Mouse (Mus musculus): ENCODE results near the gene Rnf150. TPM values are rescaled to one million over a fixed set of nuclear protein-coding genes. Genes with fewer than 3 reads are reported as not detected.

The Rnf150 gene
- total and polyA plus RNA-seq, 2 experiments from 2014 or later = 1.9 to 9.9 TPM

DNA sequence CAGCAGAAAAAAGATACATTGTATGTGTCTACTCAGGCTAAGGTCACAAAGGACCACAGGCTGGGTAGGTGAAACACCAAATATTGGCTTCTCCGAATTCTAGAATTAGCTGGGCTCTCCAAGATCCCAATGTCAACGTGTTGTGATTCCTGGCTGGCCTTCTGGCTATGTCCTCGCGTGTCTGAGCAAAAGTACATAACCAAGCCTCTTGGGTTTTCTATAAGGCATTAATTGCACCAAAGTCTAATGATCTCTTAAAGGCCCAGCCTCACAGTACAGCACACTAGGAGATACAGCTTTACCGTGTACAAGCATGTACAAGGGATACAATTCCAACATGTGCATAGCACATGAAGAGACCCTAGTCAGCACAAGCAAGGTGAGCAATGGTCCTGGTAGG, 199.1 kb downstream of the Rnf150 start:
- H3K36me3 ChIP-seq (ENCODE audit: insufficient read depth, low read length) = no peaks in the 10 kb centered on the region
- no peak for DNase-seq (ENCODE audit: low spot score)
- ATAC-seq = no peak
- no peak overlapping the region for H3K27ac ChIP-seq
- H3K4me1 ChIP-seq (ENCODE audit: insufficient read depth, low read length) = no peaks in the 10 kb centered on the region
- 78% methylated on average over 5 of the region's 5 CpGs for WGBS
- H3K4me3 ChIP-seq (ENCODE audit: low read length) = no peak overlapping the region
- no peak overlapping the region for H3K9ac ChIP-seq (replicated peaks; ENCODE audit: low read length)
- H3K4me2 ChIP-seq (ENCODE audit: low read depth, low read length) = no peak overlapping the region
- TF ChIP-seq CTCF (IDR thresholded peaks at IDR 0.05; ENCODE audit: low read depth) = no peak
- H3K27me3 ChIP-seq (ENCODE audit: insufficient read depth, low read length) = no peaks in the 10 kb centered on the region
- H3K9me3 ChIP-seq (ENCODE audit: low read length) = no peaks in the 10 kb centered on the region

DNA sequence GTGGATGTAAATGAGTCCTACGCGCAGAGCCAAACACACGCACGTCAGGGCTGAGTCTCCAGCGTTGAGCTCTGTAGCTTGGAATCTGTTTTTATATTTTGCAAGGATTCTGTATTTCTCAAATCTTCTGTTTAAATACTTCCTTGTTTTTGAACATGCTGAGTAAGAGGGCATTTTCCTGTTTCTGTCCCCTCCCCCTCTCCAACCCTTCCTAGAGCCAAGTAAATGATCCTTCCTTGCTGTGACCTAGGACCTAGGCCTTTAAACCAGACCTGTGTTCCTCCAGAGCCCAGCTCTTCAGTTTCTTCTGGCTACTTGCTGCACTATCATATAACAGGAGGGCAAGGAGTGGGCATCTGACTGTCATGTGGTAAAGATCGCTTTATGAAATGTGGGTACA, 200.9 kb downstream of the Rnf150 start:
- DNase-seq (ENCODE audit: low spot score) = no peak
- no peaks in the 10 kb centered on the region for H3K9me3 ChIP-seq (ENCODE audit: low read length)
- H3K9ac ChIP-seq (replicated peaks; ENCODE audit: low read length) = no peak overlapping the region
- no peak overlapping the region for H3K27ac ChIP-seq
- no peak for TF ChIP-seq CTCF (IDR thresholded peaks at IDR 0.05; ENCODE audit: low read depth)
- no peak overlapping the region for H3K4me2 ChIP-seq (ENCODE audit: low read depth, low read length)
- 86% methylated on average over 6 of the region's 6 CpGs for WGBS
- H3K27me3 ChIP-seq (ENCODE audit: insufficient read depth, low read length) = no peaks in the 10 kb centered on the region
- no peaks in the 10 kb centered on the region for H3K4me1 ChIP-seq (ENCODE audit: insufficient read depth, low read length)
- ATAC-seq = no peak
- H3K4me3 ChIP-seq (ENCODE audit: low read length) = no peak overlapping the region
- no peaks in the 10 kb centered on the region for H3K36me3 ChIP-seq (ENCODE audit: insufficient read depth, low read length)

DNA sequence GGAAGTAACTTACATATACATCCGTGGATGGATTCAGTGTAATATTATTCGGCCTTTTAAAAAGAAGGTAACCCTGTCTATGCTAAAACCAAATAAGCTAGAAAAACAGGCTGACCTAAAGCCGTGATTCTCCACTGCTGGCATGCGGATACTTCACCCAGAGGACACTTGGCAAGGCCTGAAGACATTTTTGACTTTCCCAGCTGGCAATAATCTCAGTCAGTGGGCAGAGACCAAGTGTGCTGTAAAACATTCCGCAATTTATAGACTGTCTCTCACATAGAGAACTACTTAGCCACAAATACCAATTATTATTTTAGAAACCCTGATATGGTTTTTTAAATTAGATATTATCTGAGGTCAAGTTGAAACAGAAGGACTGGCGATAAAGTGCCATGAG, 202.9 kb downstream of the Rnf150 start:
- ATAC-seq (no peak), DNase-seq (ENCODE audit: low spot score) (no peak)
- Histone ChIP-seq H3K4me2 (ENCODE audit: low read depth, low read length) (no peak overlapping the region), H3K4me1 (ENCODE audit: insufficient read depth, low read length) (no peaks in the 10 kb centered on the region), H3K9me3 (ENCODE audit: low read length) (no peaks in the 10 kb centered on the region), H3K27ac (no peak overlapping the region), H3K4me3 (ENCODE audit: low read length) (no peak overlapping the region), H3K36me3 (ENCODE audit: insufficient read depth, low read length) (no peaks in the 10 kb centered on the region), H3K27me3 (ENCODE audit: insufficient read depth, low read length) (no peaks in the 10 kb centered on the region), H3K9ac (replicated peaks; ENCODE audit: low read length) (no peak overlapping the region)
- TF ChIP-seq CTCF (IDR thresholded peaks at IDR 0.05; ENCODE audit: low read depth) = no peak
- WGBS = 78% methylated on average over 6 of the region's 6 CpGs

DNA sequence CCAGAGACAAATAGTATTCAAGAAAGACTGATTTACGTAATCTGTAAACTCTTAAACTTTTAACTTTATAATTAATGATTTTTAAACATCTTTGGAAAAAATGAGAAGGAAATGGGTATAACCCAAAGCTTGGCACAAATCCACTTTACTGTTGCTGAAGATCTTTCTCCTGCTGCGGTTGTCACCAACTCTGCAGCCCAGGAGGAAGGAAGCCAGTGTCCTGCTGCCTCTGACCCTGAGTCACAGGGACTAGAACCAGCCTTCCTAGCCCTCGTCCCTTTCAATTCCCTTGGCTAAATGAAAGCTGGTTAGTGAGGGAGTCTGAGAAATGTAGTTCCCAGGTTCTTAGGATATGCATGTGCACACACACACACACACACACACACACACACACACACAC, 203.7 kb downstream of the Rnf150 start:
- no peak for ATAC-seq
- no peak for TF ChIP-seq CTCF (IDR thresholded peaks at IDR 0.05; ENCODE audit: low read depth)
- 84% methylated on average over 3 of the region's 3 CpGs for WGBS

DNA sequence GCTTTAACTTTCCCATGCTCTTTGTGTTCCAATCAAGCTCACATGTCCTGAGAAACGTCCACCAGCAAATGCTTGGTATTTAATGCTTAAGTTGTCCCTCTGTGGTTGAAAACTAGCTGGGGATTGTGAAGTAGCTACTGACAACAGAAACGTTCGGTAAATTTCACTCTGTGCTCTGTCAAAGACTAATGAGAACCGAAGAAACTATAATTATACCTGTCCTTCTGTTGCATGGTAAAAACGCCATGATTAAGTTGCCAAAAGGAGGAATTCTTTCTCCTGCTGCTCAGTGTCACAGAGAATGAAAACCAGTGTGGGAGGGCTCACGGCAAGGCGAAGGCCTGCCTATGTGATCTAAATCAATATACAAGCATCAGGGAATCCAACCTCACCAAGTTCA, 204.8 kb downstream of the Rnf150 start:
- TF ChIP-seq CTCF (IDR thresholded peaks at IDR 0.05; ENCODE audit: low read depth) = no peak
- Histone ChIP-seq H3K9me3 (ENCODE audit: low read length) (no peaks in the 10 kb centered on the region), H3K27me3 (ENCODE audit: insufficient read depth, low read length) (no peaks in the 10 kb centered on the region), H3K4me2 (ENCODE audit: low read depth, low read length) (no peak overlapping the region), H3K27ac (no peak overlapping the region), H3K4me1 (ENCODE audit: insufficient read depth, low read length) (no peaks in the 10 kb centered on the region), H3K4me3 (ENCODE audit: low read length) (no peak overlapping the region), H3K9ac (replicated peaks; ENCODE audit: low read length) (no peak overlapping the region), H3K36me3 (ENCODE audit: insufficient read depth, low read length) (no peaks in the 10 kb centered on the region)
- DNase-seq (ENCODE audit: low spot score) = no peak
- WGBS = 73% methylated on average over 7 of the region's 7 CpGs
- ATAC-seq = no peak

More for the DNA sequence above, 203.7 kb downstream of the Rnf150 start:
- H3K27ac ChIP-seq = no peak overlapping the region
- DNase-seq (ENCODE audit: low spot score) = no peak
- no peak overlapping the region for H3K4me2 ChIP-seq (ENCODE audit: low read depth, low read length)
- H3K9ac ChIP-seq (replicated peaks; ENCODE audit: low read length) = no peak overlapping the region
- H3K4me1 ChIP-seq (ENCODE audit: insufficient read depth, low read length) = no peaks in the 10 kb centered on the region
- H3K36me3 ChIP-seq (ENCODE audit: insufficient read depth, low read length) = no peaks in the 10 kb centered on the region
- no peak overlapping the region for H3K4me3 ChIP-seq (ENCODE audit: low read length)
- H3K27me3 ChIP-seq (ENCODE audit: insufficient read depth, low read length) = no peaks in the 10 kb centered on the region
- no peaks in the 10 kb centered on the region for H3K9me3 ChIP-seq (ENCODE audit: low read length)

DNA sequence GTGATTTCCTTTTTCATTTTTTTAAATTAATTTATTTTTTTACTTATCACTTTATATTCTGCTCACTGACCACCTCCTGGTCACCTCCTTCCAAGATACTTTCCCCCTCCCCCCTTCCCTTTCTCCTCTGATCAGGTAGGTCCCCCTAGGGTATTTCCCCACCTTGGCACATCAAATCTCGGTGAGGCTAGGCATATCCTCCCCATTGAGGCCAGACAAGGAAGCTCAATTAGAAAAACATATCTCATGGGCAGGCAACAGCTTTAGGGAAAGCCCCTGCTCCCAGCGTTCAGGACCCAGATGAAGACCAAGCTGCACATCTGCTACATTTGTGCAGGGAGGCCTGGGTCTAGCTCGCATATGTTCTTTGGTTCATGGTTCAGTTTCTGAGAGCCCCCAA, 211.1 kb downstream of the Rnf150 start:
- 90% methylated on average over 3 of the region's 3 CpGs for WGBS
- DNase-seq (ENCODE audit: low spot score) = no peak
- Histone ChIP-seq H3K36me3 (ENCODE audit: insufficient read depth, low read length) (no peaks in the 10 kb centered on the region), H3K4me3 (ENCODE audit: low read length) (no peak overlapping the region), H3K27me3 (ENCODE audit: insufficient read depth, low read length) (no peaks in the 10 kb centered on the region), H3K4me1 (ENCODE audit: insufficient read depth, low read length) (no peaks in the 10 kb centered on the region), H3K9ac (replicated peaks; ENCODE audit: low read length) (no peak overlapping the region), H3K4me2 (ENCODE audit: low read depth, low read length) (no peak overlapping the region), H3K27ac (no peak overlapping the region), H3K9me3 (ENCODE audit: low read length) (no peaks in the 10 kb centered on the region)
- TF ChIP-seq CTCF (IDR thresholded peaks at IDR 0.05; ENCODE audit: low read depth) = no peak
- ATAC-seq = no peak

DNA sequence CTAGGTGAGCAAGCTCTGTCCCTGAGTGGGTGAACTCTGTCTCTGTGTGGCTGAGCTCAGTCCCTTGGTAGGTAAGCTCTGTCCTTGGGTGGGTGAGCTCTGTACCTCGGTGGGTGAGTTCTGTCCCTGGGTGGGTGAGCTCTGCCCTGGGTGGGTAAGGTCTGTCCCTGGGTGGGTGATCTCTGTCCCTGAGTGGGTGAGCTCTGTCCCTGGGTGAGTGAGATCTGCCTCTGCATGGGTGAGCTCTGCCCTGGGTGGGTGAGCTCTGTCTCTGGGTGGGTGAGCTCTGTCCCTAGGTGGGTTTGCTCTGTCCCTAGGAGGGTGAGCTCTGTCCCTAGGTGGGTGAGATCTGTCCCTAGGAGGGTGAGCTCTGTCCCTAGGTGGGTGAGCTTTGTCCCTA, 213.5 kb downstream of the Rnf150 start:
- H3K4me2 ChIP-seq (ENCODE audit: low read depth, low read length) = no peak overlapping the region
- H3K4me1 ChIP-seq (ENCODE audit: insufficient read depth, low read length) = no peaks in the 10 kb centered on the region
- H3K27ac ChIP-seq = no peak overlapping the region
- H3K4me3 ChIP-seq (ENCODE audit: low read length) = no peak overlapping the region
- WGBS = 95% methylated on average over 1 of the region's 1 CpGs
- H3K27me3 ChIP-seq (ENCODE audit: insufficient read depth, low read length) = no peaks in the 10 kb centered on the region
- no peak overlapping the region for H3K9ac ChIP-seq (replicated peaks; ENCODE audit: low read length)
- no peak for TF ChIP-seq CTCF (IDR thresholded peaks at IDR 0.05; ENCODE audit: low read depth)
- H3K9me3 ChIP-seq (ENCODE audit: low read length) = no peaks in the 10 kb centered on the region
- DNase-seq (ENCODE audit: low spot score) = no peak
- H3K36me3 ChIP-seq (ENCODE audit: insufficient read depth, low read length) = no peaks in the 10 kb centered on the region
- no peak for ATAC-seq

Data from hindbrain, postnatal 0 days (tissue).